Comparison of ENCODE assay signal across 29 mouse cellular contexts in genomic region chr9:61990738-61991137, GRCm38 (mm10). TPM values are rescaled to one million over a fixed set of nuclear protein-coding genes. Genes with fewer than 3 reads are reported as not detected.
DNase-seq lines count a peak whose midpoint lies in the region; ATAC-seq and TF ChIP-seq lines count a peak whose summit lies in the region.
"Had no signal": no experiment of that assay in that cellular context is flagged by ENCODE, and none has a peak within 500 bp of the region (broad histone marks: within the 10 kb centered on the region; RNA-seq: fewer than 3 reads in every experiment).

No protein-coding gene starts in this region.

- dilution Hi-C loops in CH12.LX (cut with MboI; ENCODE audit: extremely low pct_ligation_motif_present, extremely low pct_unique_long_range_greater_than_20kb, low sequenced_read_pairs), result no loop called here

- DNase-seq in lung, postnatal 10 days, result no peak
- DNase-seq in CH12.LX (ENCODE audit: extremely low read depth), result no peak
- DNase-seq in left cerebral cortex, adult 8-10 months (ENCODE audit: low spot score in 2 of 2), result no peak
- DNase-seq in liver, postnatal 0 days, result no peak
- DNase-seq: adrenal gland, adult 8-10 months; adrenal gland, postnatal 25 days; B cell, adult 2 months; cerebellum, adult 11-12 months; cerebellum, adult 8-10 months; cerebellum, postnatal 14 days; gastrocnemius, postnatal 25 days; heart, adult 18-20 months; heart, postnatal 10 days; heart, postnatal 36 days had no signal

- no peaks in the 10 kb centered on the region for H3K27me3 ChIP-seq in intestine, embryonic 16.5 days (replicated peaks; ENCODE audit: control insufficient read depth, insufficient read depth, low read length)
- H3K27me3 ChIP-seq in intestine, postnatal 0 days (replicated peaks; ENCODE audit: control insufficient read depth, insufficient read depth, low read length), result no peaks in the 10 kb centered on the region
- no peaks in the 10 kb centered on the region for H3K27me3 ChIP-seq in lung, embryonic 15.5 days
- H3K27me3 ChIP-seq in CH12.LX (replicated peaks), result peaks cover 5% of the 10 kb centered on the region
- no peaks in the 10 kb centered on the region for H3K27me3 ChIP-seq in stomach, embryonic 15.5 days (replicated peaks)
- H3K27me3 ChIP-seq in liver, postnatal 0 days (ENCODE audit: insufficient read depth, low read length), result no peaks in the 10 kb centered on the region
- H3K27me3 ChIP-seq: embryonic facial prominence, embryonic 12.5 days; forebrain, embryonic 15.5 days; heart, embryonic 15.5 days had no signal

- no peaks in the 10 kb centered on the region for H3K79me2 ChIP-seq in CH12.LX (replicated peaks; ENCODE audit: control insufficient read depth, extremely low read depth, insufficient read depth, poor library complexity, severe bottlenecking)

- no peak for TF ChIP-seq RAD21 in CH12.LX (IDR thresholded peaks at IDR 0.05; ENCODE audit: low read depth, low read length)

- H3K9me3 ChIP-seq in intestine, embryonic 16.5 days (ENCODE audit: control insufficient read depth, low read length), result no peaks in the 10 kb centered on the region
- no peaks in the 10 kb centered on the region for H3K9me3 ChIP-seq in intestine, postnatal 0 days (ENCODE audit: control insufficient read depth)
- no peaks in the 10 kb centered on the region for H3K9me3 ChIP-seq in lung, embryonic 15.5 days
- no peaks in the 10 kb centered on the region for H3K9me3 ChIP-seq in CH12.LX (replicated peaks; ENCODE audit: low read length)
- no peaks in the 10 kb centered on the region for H3K9me3 ChIP-seq in stomach, embryonic 15.5 days
- 0 out of 2 replicates have a peak, but pooled peaks cover 2% of the 10 kb centered on the region for H3K9me3 ChIP-seq in liver, postnatal 0 days (ENCODE audit: low read length)
- H3K9me3 ChIP-seq: embryonic facial prominence, embryonic 12.5 days; forebrain, embryonic 12.5 days; forebrain, embryonic 15.5 days; heart, embryonic 12.5 days; heart, embryonic 15.5 days; hindbrain, embryonic 10.5 days had no signal

- no peak for ATAC-seq in intestine, embryonic 16.5 days
- ATAC-seq in intestine, postnatal 0 days, result no peak
- peak; percentile 62; the same call in 1 of the 2 replicates for ATAC-seq in lung, embryonic 15.5 days (ENCODE audit: borderline replicate concordance, extremely low read depth, low FRiP score, low TSS enrichment)
- no peak for ATAC-seq in stomach, embryonic 15.5 days (ENCODE audit: insufficient read depth, low FRiP score, low read depth)
- no peak for ATAC-seq in liver, postnatal 0 days
- ATAC-seq: forebrain, embryonic 15.5 days; hindbrain, postnatal 0 days had no signal

- in situ Hi-C loops in CH12.LX (cut with MboI; ENCODE audit: low pct_ligation_motif_present, low pct_unique_long_range_greater_than_20kb, low sequenced_read_pairs), result no loop called here

- no peaks in the 10 kb centered on the region for H3K36me3 ChIP-seq in intestine, embryonic 16.5 days (ENCODE audit: control insufficient read depth, insufficient read depth, low read length)
- no peaks in the 10 kb centered on the region for H3K36me3 ChIP-seq in intestine, postnatal 0 days (ENCODE audit: control insufficient read depth, insufficient read depth)
- H3K36me3 ChIP-seq in lung, embryonic 15.5 days, result no peaks in the 10 kb centered on the region
- no peaks in the 10 kb centered on the region for H3K36me3 ChIP-seq in CH12.LX (replicated peaks in 1 of 2; ENCODE audit: control insufficient read depth in 1 of 2, insufficient read depth in 1 of 2, low read length in 1 of 2)
- no peaks in the 10 kb centered on the region for H3K36me3 ChIP-seq in stomach, embryonic 15.5 days
- H3K36me3 ChIP-seq in liver, postnatal 0 days (replicated peaks; ENCODE audit: insufficient read depth, low read length), result no peaks in the 10 kb centered on the region
- H3K36me3 ChIP-seq: embryonic facial prominence, embryonic 12.5 days; forebrain, embryonic 12.5 days; forebrain, embryonic 15.5 days; heart, embryonic 12.5 days; heart, embryonic 15.5 days; hindbrain, embryonic 10.5 days had no signal

- 0 out of 2 replicates have a peak overlapping the region, but pooled peaks have one; percentile 5 for H3K27ac ChIP-seq in intestine, embryonic 16.5 days (ENCODE audit: low read length)
- H3K27ac ChIP-seq in intestine, postnatal 0 days (ENCODE audit: low read depth, low read length), result no peak overlapping the region
- peak overlapping the region; percentile 62 for H3K27ac ChIP-seq in lung, embryonic 15.5 days
- H3K27ac ChIP-seq in CH12.LX (ENCODE audit: insufficient read depth, low read depth), result no peak overlapping the region
- peak overlapping the region; percentile 32; the same call in 1 of the 2 replicates for H3K27ac ChIP-seq in stomach, embryonic 15.5 days
- H3K27ac ChIP-seq in liver, postnatal 0 days (ENCODE audit: low read depth), result no peak overlapping the region
- H3K27ac ChIP-seq: embryonic facial prominence, embryonic 12.5 days; forebrain, embryonic 12.5 days; forebrain, embryonic 15.5 days; heart, embryonic 15.5 days; hindbrain, embryonic 10.5 days; hindbrain, embryonic 14.5 days; hindbrain, postnatal 0 days had no signal

- TF ChIP-seq EP300 in CH12.LX (IDR thresholded peaks at IDR 0.05; ENCODE audit: low read length), result no peak
- TF ChIP-seq EP300 in liver, postnatal 0 days (IDR thresholded peaks at IDR 0.05; ENCODE audit: low read depth), result no peak

- peaks cover 9% of the 10 kb centered on the region for H3K4me1 ChIP-seq in intestine, embryonic 16.5 days (ENCODE audit: control insufficient read depth, insufficient read depth, low read length)
- H3K4me1 ChIP-seq in intestine, postnatal 0 days (replicated peaks; ENCODE audit: control insufficient read depth, insufficient read depth, low read length), result no peaks in the 10 kb centered on the region
- H3K4me1 ChIP-seq in lung, embryonic 15.5 days, result peaks cover 11% of the 10 kb centered on the region
- H3K4me1 ChIP-seq in CH12.LX (ENCODE audit: control insufficient read depth in 1 of 2, insufficient read depth in 2 of 2), result peaks cover 6% of the 10 kb centered on the region in 2 experiments; a peak in 3 of 4 replicates
- H3K4me1 ChIP-seq in stomach, embryonic 15.5 days, result 0 out of 2 replicates have a peak, but pooled peaks cover 3% of the 10 kb centered on the region
- no peaks in the 10 kb centered on the region for H3K4me1 ChIP-seq in liver, postnatal 0 days (ENCODE audit: insufficient read depth)
- H3K4me1 ChIP-seq: embryonic facial prominence, embryonic 12.5 days; forebrain, embryonic 12.5 days; forebrain, embryonic 15.5 days; heart, embryonic 12.5 days; heart, embryonic 15.5 days; hindbrain, embryonic 10.5 days had no signal

- no peak for TF ChIP-seq POLR2A in CH12.LX (IDR thresholded peaks at IDR 0.05; ENCODE audit: low read depth, low read length)

- H3K4me3 ChIP-seq in intestine, embryonic 16.5 days (ENCODE audit: low read length), result no peak overlapping the region
- H3K4me3 ChIP-seq in intestine, postnatal 0 days (ENCODE audit: low read depth, low read length), result no peak overlapping the region
- H3K4me3 ChIP-seq in lung, embryonic 15.5 days, result no peak overlapping the region
- H3K4me3 ChIP-seq in CH12.LX (replicated peaks in 1 of 3; ENCODE audit: low read depth in 2 of 3, low read length in 2 of 3, poor library complexity in 1 of 3), result no peak overlapping the region
- no peak overlapping the region for H3K4me3 ChIP-seq in stomach, embryonic 15.5 days (replicated peaks)
- H3K4me3 ChIP-seq in liver, postnatal 0 days (ENCODE audit: low read depth, low read length), result no peak overlapping the region
- H3K4me3 ChIP-seq: embryonic facial prominence, embryonic 12.5 days; erythroblast, embryonic 14.5 days; forebrain, embryonic 12.5 days; forebrain, embryonic 15.5 days; heart, embryonic 12.5 days; heart, embryonic 15.5 days; hindbrain, embryonic 10.5 days had no signal

- TF ChIP-seq CTCF in intestine, postnatal 0 days (IDR thresholded peaks at IDR 0.05; ENCODE audit: low read depth), result no peak
- no peak for TF ChIP-seq CTCF in CH12.LX (conservative IDR thresholded peaks at IDR 0.05 in 1 of 2, IDR thresholded peaks at IDR 0.05 in 1 of 2; ENCODE audit: low read depth in 2 of 2, low read length in 2 of 2)
- no peak for TF ChIP-seq CTCF in liver, postnatal 0 days (IDR thresholded peaks at IDR 0.05; ENCODE audit: low read depth)

- H3K9ac ChIP-seq in intestine, embryonic 16.5 days (ENCODE audit: low read depth, low read length), result no peak overlapping the region
- H3K9ac ChIP-seq in intestine, postnatal 0 days (ENCODE audit: low read depth, low read length), result no peak overlapping the region
- no peak overlapping the region for H3K9ac ChIP-seq in lung, embryonic 15.5 days
- H3K9ac ChIP-seq in CH12.LX (ENCODE audit: insufficient read depth, low read depth), result no peak overlapping the region
- no peak overlapping the region for H3K9ac ChIP-seq in stomach, embryonic 15.5 days
- H3K9ac ChIP-seq in liver, postnatal 0 days (replicated peaks), result no peak overlapping the region
- H3K9ac ChIP-seq: embryonic facial prominence, embryonic 12.5 days; forebrain, embryonic 12.5 days; forebrain, embryonic 15.5 days; heart, embryonic 12.5 days; heart, embryonic 15.5 days; hindbrain, embryonic 14.5 days had no signal

- 20% methylated on average over 3 of the region's 3 CpGs for WGBS in intestine, embryonic 16.5 days
- 20% methylated on average over 3 of the region's 3 CpGs for WGBS in intestine, postnatal 0 days
- WGBS in lung, embryonic 15.5 days, result 9% methylated on average over 3 of the region's 3 CpGs
- WGBS in stomach, embryonic 15.5 days, result 33% methylated on average over 3 of the region's 3 CpGs
- whole genome bisulfite sequencing in liver, postnatal 0 days (ENCODE audit: insufficient replicate concordance), result 39% methylated on average over 3 of the region's 3 CpGs

- H3K4me2 ChIP-seq in intestine, embryonic 16.5 days (ENCODE audit: low read depth, low read length), result no peak overlapping the region
- no peak overlapping the region for H3K4me2 ChIP-seq in intestine, postnatal 0 days (replicated peaks; ENCODE audit: low read depth)
- H3K4me2 ChIP-seq in lung, embryonic 15.5 days, result no peak overlapping the region
- H3K4me2 ChIP-seq in CH12.LX (ENCODE audit: insufficient read depth, low read depth, poor library complexity, severe bottlenecking), result no peak overlapping the region
- H3K4me2 ChIP-seq in stomach, embryonic 15.5 days, result no peak overlapping the region
- no peak overlapping the region for H3K4me2 ChIP-seq in liver, postnatal 0 days (ENCODE audit: low read depth, low read length)
- H3K4me2 ChIP-seq: embryonic facial prominence, embryonic 12.5 days; forebrain, embryonic 12.5 days; forebrain, embryonic 15.5 days; heart, embryonic 12.5 days; heart, embryonic 15.5 days; hindbrain, embryonic 14.5 days had no signal

RNA-seq across cellular contexts. Expression of gene Paqr5, which starts 35.9 kb away (rescaled TPM):
- 8.7 and 11.3 TPM in 2 replicates for polyA plus RNA-seq in intestine, embryonic 16.5 days (2015; fragmentation: Nextera tagmentation; extraction: Ambion mirVana)
- 2.1 and 5.1 TPM in 2 replicates for polyA plus RNA-seq in intestine, postnatal 0 days (2015; fragmentation: Nextera tagmentation; extraction: Ambion mirVana)
- polyA plus RNA-seq in lung, embryonic 15.5 days (2015; fragmentation: Nextera tagmentation; extraction: Ambion mirVana), result 3.3 and 3.4 TPM in 2 replicates
- total RNA-seq in CH12.LX (2012; rRNA removed) (0.38 and 0.46 TPM in 2 replicates), CH12.LX (2014; rRNA removed) (0.39 and 0.61 TPM in 2 replicates)
- polyA plus RNA-seq in CH12.LX (2012; ENCODE audit: insufficient read length, low read depth), result 0.43 and 0.87 TPM in 2 replicates
- polyA plus RNA-seq in stomach, embryonic 15.5 days (2015; fragmentation: Nextera tagmentation; extraction: Ambion mirVana), result 20.5 and 30.6 TPM in 2 replicates
- 1 to 10 TPM; 3.8 to 5.7 (median 5.2) TPM for total RNA-seq in left cerebral cortex, adult 8-10 months (2022)
- polyA plus RNA-seq in liver, postnatal 0 days (2015; fragmentation: Nextera tagmentation; extraction: Ambion mirVana), result 0.16 and 0.17 TPM in 2 replicates
- total RNA-seq: gastrocnemius, adult 8-10 months; gastrocnemius, postnatal 25 days; heart, postnatal 10 days; heart, postnatal 36 days; MEL had no signal
- polyA plus RNA-seq: erythroblast, embryonic 14.5 days had no signal

RNA-seq across cellular contexts. Expression of gene Kif23, which starts 44.2 kb away (rescaled TPM):
- 80.7 and 82.8 TPM in 2 replicates for polyA plus RNA-seq in intestine, embryonic 16.5 days (2015; fragmentation: Nextera tagmentation; extraction: Ambion mirVana)
- polyA plus RNA-seq in intestine, postnatal 0 days (2015; fragmentation: Nextera tagmentation; extraction: Ambion mirVana), result 14.8 and 16.2 TPM in 2 replicates
- polyA plus RNA-seq in lung, embryonic 15.5 days (2015; fragmentation: Nextera tagmentation; extraction: Ambion mirVana), result 143 and 158 TPM in 2 replicates
- total RNA-seq in CH12.LX (2012; rRNA removed) (50.6 and 71.5 TPM in 2 replicates), CH12.LX (2014; rRNA removed) (87.3 and 96.2 TPM in 2 replicates)
- 125 and 133 TPM in 2 replicates for polyA plus RNA-seq in CH12.LX (2012; ENCODE audit: insufficient read length, low read depth)
- 106 and 112 TPM in 2 replicates for polyA plus RNA-seq in stomach, embryonic 15.5 days (2015; fragmentation: Nextera tagmentation; extraction: Ambion mirVana)
- 1 to 10 TPM; 1.2 to 2.1 (median 2.1) TPM for total RNA-seq in left cerebral cortex, adult 8-10 months (2022)
- polyA plus RNA-seq in liver, postnatal 0 days (2015; fragmentation: Nextera tagmentation; extraction: Ambion mirVana), result 23.8 and 28.8 TPM in 2 replicates

Comparison
In these comparisons a context has a peak if more than half of its experiments do, and no peak if none do; other contexts are left out.
1. H3K27ac ChIP-seq: peak in intestine, embryonic 16.5 days (single experiment), lung, embryonic 15.5 days (single experiment) and stomach, embryonic 15.5 days (single experiment); none in intestine, postnatal 0 days (single experiment), CH12.LX (single experiment) and liver, postnatal 0 days (single experiment).